Mouse (Mus musculus): ENCODE data around the gene Unc5c. TPM values are rescaled to one million over a fixed set of nuclear protein-coding genes. Genes with fewer than 3 reads are reported as not detected.

Gene Unc5c
- polyA plus RNA-seq, 1 experiment from 2014 or later, result 9.1 TPM

GRCm38 (mm10) chr3:141660065-141661062, 195.3 kb downstream of the Unc5c start:
- H3K27me3 ChIP-seq (replicated peaks), result no peaks in the 10 kb centered on the region
- H3K36me3 ChIP-seq, result no peaks in the 10 kb centered on the region
- H3K4me1 ChIP-seq, result no peaks in the 10 kb centered on the region
- H3K4me3 ChIP-seq (replicated peaks), result no peak overlapping the region
- WGBS, result 41% methylated on average over 15 of the region's 15 CpGs
- no peaks in the 10 kb centered on the region for H3K9me3 ChIP-seq
- H3K9ac ChIP-seq, result no peak overlapping the region
- no peak for ATAC-seq (ENCODE audit: insufficient read depth, low FRiP score, low read depth)
- no peak overlapping the region for H3K4me2 ChIP-seq
- no peak overlapping the region for H3K27ac ChIP-seq

GRCm38 (mm10) chr3:141689113-141689512, 224.1 kb downstream of the Unc5c start:
- Histone ChIP-seq H3K4me2 (no peak overlapping the region), H3K9ac (no peak overlapping the region), H3K27me3 (replicated peaks) (no peaks in the 10 kb centered on the region), H3K36me3 (no peaks in the 10 kb centered on the region), H3K27ac (no peak overlapping the region), H3K4me1 (no peaks in the 10 kb centered on the region), H3K4me3 (replicated peaks) (no peak overlapping the region), H3K9me3 (no peaks in the 10 kb centered on the region)
- ATAC-seq (ENCODE audit: insufficient read depth, low FRiP score, low read depth), result no peak
- 74% methylated on average over 2 of the region's 2 CpGs for whole genome bisulfite sequencing

- H3K27ac ChIP-seq, result no peak overlapping the region
- no peak overlapping the region for H3K4me2 ChIP-seq
- no peak for ATAC-seq (ENCODE audit: insufficient read depth, low FRiP score, low read depth)
- H3K4me3 ChIP-seq (replicated peaks), result no peak overlapping the region
- no peaks in the 10 kb centered on the region for H3K27me3 ChIP-seq (replicated peaks)
- H3K4me1 ChIP-seq, result no peaks in the 10 kb centered on the region
- H3K9ac ChIP-seq, result no peak overlapping the region
- H3K36me3 ChIP-seq, result no peaks in the 10 kb centered on the region
- WGBS, result 69% methylated on average over 1 of the region's 1 CpGs
- H3K9me3 ChIP-seq, result no peaks in the 10 kb centered on the region
Measured at GRCm38 (mm10) chr3:141690676-141691075, 225.7 kb downstream of the Unc5c start.

GRCm38 (mm10) chr3:141691418-141691817, 226.4 kb downstream of the Unc5c start:
- no peak overlapping the region for H3K9ac ChIP-seq
- ATAC-seq (ENCODE audit: insufficient read depth, low FRiP score, low read depth), result no peak
- H3K4me2 ChIP-seq, result no peak overlapping the region
- H3K4me3 ChIP-seq (replicated peaks), result no peak overlapping the region
- no peak overlapping the region for H3K27ac ChIP-seq
- no peaks in the 10 kb centered on the region for H3K4me1 ChIP-seq
- no peaks in the 10 kb centered on the region for H3K9me3 ChIP-seq
- no peaks in the 10 kb centered on the region for H3K36me3 ChIP-seq
- H3K27me3 ChIP-seq (replicated peaks), result no peaks in the 10 kb centered on the region
- WGBS, result 68% methylated on average over 3 of the region's 3 CpGs

- H3K4me3 ChIP-seq (replicated peaks), result no peak overlapping the region
- no peaks in the 10 kb centered on the region for H3K4me1 ChIP-seq
- H3K4me2 ChIP-seq, result no peak overlapping the region
- no peak overlapping the region for H3K27ac ChIP-seq
- H3K9ac ChIP-seq, result no peak overlapping the region
- H3K36me3 ChIP-seq, result no peaks in the 10 kb centered on the region
- WGBS, result 76% methylated on average over 3 of the region's 3 CpGs
- no peaks in the 10 kb centered on the region for H3K27me3 ChIP-seq (replicated peaks)
- no peak for ATAC-seq (ENCODE audit: insufficient read depth, low FRiP score, low read depth)
- H3K9me3 ChIP-seq, result no peaks in the 10 kb centered on the region
Measured at GRCm38 (mm10) chr3:141691846-141692245, 226.8 kb downstream of the Unc5c start.

GRCm38 (mm10) chr3:141699177-141699576, 234.2 kb downstream of the Unc5c start:
- no peak overlapping the region for H3K4me2 ChIP-seq
- no peak overlapping the region for H3K4me3 ChIP-seq (replicated peaks)
- no peak overlapping the region for H3K9ac ChIP-seq
- no peak overlapping the region for H3K27ac ChIP-seq
- no peak for ATAC-seq (ENCODE audit: insufficient read depth, low FRiP score, low read depth)
- no peaks in the 10 kb centered on the region for H3K36me3 ChIP-seq
- no peaks in the 10 kb centered on the region for H3K9me3 ChIP-seq
- no peaks in the 10 kb centered on the region for H3K4me1 ChIP-seq
- no peaks in the 10 kb centered on the region for H3K27me3 ChIP-seq (replicated peaks)

- no peak overlapping the region for H3K27ac ChIP-seq
- H3K27me3 ChIP-seq (replicated peaks), result no peaks in the 10 kb centered on the region
- H3K36me3 ChIP-seq, result no peaks in the 10 kb centered on the region
- no peaks in the 10 kb centered on the region for H3K9me3 ChIP-seq
- 70% methylated on average over 3 of the region's 3 CpGs for WGBS
- no peak for ATAC-seq (ENCODE audit: insufficient read depth, low FRiP score, low read depth)
- no peak overlapping the region for H3K9ac ChIP-seq
- no peaks in the 10 kb centered on the region for H3K4me1 ChIP-seq
- H3K4me2 ChIP-seq, result no peak overlapping the region
- no peak overlapping the region for H3K4me3 ChIP-seq (replicated peaks)
Measured at GRCm38 (mm10) chr3:141701381-141701909, 236.4 kb downstream of the Unc5c start.

GRCm38 (mm10) chr3:141711601-141712000, 246.6 kb downstream of the Unc5c start:
- Histone ChIP-seq H3K27me3 (replicated peaks) (no peaks in the 10 kb centered on the region), H3K36me3 (no peaks in the 10 kb centered on the region), H3K9ac (no peak overlapping the region), H3K4me2 (no peak overlapping the region), H3K9me3 (no peaks in the 10 kb centered on the region), H3K4me3 (replicated peaks) (no peak overlapping the region), H3K4me1 (no peaks in the 10 kb centered on the region), H3K27ac (no peak overlapping the region)
- no peak for ATAC-seq (ENCODE audit: insufficient read depth, low FRiP score, low read depth)
- whole genome bisulfite sequencing, result 74% methylated on average over 4 of the region's 4 CpGs

- Histone ChIP-seq H3K4me3 (replicated peaks) (no peak overlapping the region), H3K4me2 (no peak overlapping the region), H3K36me3 (no peaks in the 10 kb centered on the region), H3K4me1 (no peaks in the 10 kb centered on the region), H3K27me3 (replicated peaks) (no peaks in the 10 kb centered on the region), H3K9me3 (no peaks in the 10 kb centered on the region), H3K27ac (no peak overlapping the region), H3K9ac (no peak overlapping the region)
- no peak for ATAC-seq (ENCODE audit: insufficient read depth, low FRiP score, low read depth)
- 51% methylated on average over 4 of the region's 4 CpGs for WGBS
Measured at GRCm38 (mm10) chr3:141716371-141716770, 251.4 kb downstream of the Unc5c start.

GRCm38 (mm10) chr3:141719050-141719449, 254.0 kb downstream of the Unc5c start:
- Histone ChIP-seq H3K4me3 (replicated peaks) (no peak overlapping the region), H3K4me2 (no peak overlapping the region), H3K27ac (no peak overlapping the region), H3K4me1 (no peaks in the 10 kb centered on the region), H3K9ac (no peak overlapping the region), H3K36me3 (no peaks in the 10 kb centered on the region), H3K9me3 (no peaks in the 10 kb centered on the region), H3K27me3 (replicated peaks) (no peaks in the 10 kb centered on the region)
- no peak for ATAC-seq (ENCODE audit: insufficient read depth, low FRiP score, low read depth)
- 83% methylated on average over 5 of the region's 5 CpGs for WGBS

- Histone ChIP-seq H3K4me3 (replicated peaks) (no peak overlapping the region), H3K9ac (no peak overlapping the region)
Measured at GRCm38 (mm10) chr3:141724499-141724898, 259.5 kb downstream of the Unc5c start.

GRCm38 (mm10) chr3:141725432-141725831, 260.4 kb downstream of the Unc5c start:
- H3K4me2 ChIP-seq, result no peak overlapping the region
- WGBS, result 75% methylated on average over 1 of the region's 1 CpGs
- H3K9me3 ChIP-seq, result no peaks in the 10 kb centered on the region

More at GRCm38 (mm10) chr3:141724499-141724898, 259.5 kb downstream of the Unc5c start:
- H3K27ac ChIP-seq, result no peak overlapping the region
- H3K4me2 ChIP-seq, result no peak overlapping the region
- H3K27me3 ChIP-seq (replicated peaks), result no peaks in the 10 kb centered on the region
- no peak for ATAC-seq (ENCODE audit: insufficient read depth, low FRiP score, low read depth)
- H3K36me3 ChIP-seq, result no peaks in the 10 kb centered on the region
- WGBS, result 64% methylated on average over 2 of the region's 2 CpGs
- H3K9me3 ChIP-seq, result no peaks in the 10 kb centered on the region
- no peaks in the 10 kb centered on the region for H3K4me1 ChIP-seq

More at GRCm38 (mm10) chr3:141725432-141725831, 260.4 kb downstream of the Unc5c start:
- H3K9ac ChIP-seq, result no peak overlapping the region
- no peak overlapping the region for H3K27ac ChIP-seq
- H3K36me3 ChIP-seq, result no peaks in the 10 kb centered on the region
- H3K27me3 ChIP-seq (replicated peaks), result no peaks in the 10 kb centered on the region
- H3K4me1 ChIP-seq, result no peaks in the 10 kb centered on the region
- H3K4me3 ChIP-seq (replicated peaks), result no peak overlapping the region
- ATAC-seq (ENCODE audit: insufficient read depth, low FRiP score, low read depth), result no peak
